Mouse (Mus musculus): Measurements from ENCODE around the gene Gm37240.

DNA sequence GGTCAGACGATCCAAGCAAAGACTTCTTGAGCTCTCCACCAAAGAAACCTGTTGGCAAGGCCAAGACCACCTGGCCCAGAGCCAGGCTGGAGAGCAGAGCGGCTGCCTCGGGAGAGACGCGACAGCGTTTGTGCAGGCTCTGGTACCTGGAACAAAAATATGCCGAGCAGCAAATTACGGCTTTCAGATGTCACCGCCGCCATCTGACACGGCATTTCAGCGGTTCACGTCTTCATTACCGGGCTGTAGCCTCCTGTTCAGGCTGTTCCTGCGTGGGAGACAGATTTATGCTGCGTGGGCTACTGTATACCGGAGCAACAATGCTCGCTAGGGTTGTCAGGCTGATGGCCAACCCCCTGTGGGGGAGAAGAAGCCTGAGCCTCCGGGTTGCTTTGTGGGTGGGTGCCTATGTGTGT lies 700.6 kb downstream of the Gm37240 start:
- TF ChIP-seq GATA1 (IDR thresholded peaks at IDR 0.05; ENCODE audit: borderline replicate concordance, low read length) (no peak), CTCF (IDR thresholded peaks at IDR 0.05; ENCODE audit: low read depth, low read length) (no peak), POLR2AphosphoS5 (IDR thresholded peaks at IDR 0.05; ENCODE audit: insufficient replicate concordance, low read depth, low read length) (no peak), GATA2 (IDR thresholded peaks at IDR 0.05; ENCODE audit: borderline replicate concordance, low read depth, low read length) (no peak)
